Mouse (Mus musculus) cortical plate, adult 2 months (tissue): ENCODE measurements around the gene 1700007K13Rik.

Experiments used
- CTCF ChIP-seq: fragments of 200-500 bp; IDR thresholded peaks from 2 replicates; pipeline ENCODE4 v1.5.1; 2011; ENCODE audit warnings: mild to moderate bottlenecking, control low read depth, low read length; ENCODE audit not compliant: insufficient read depth; ENCODE audit errors: extremely low read depth
- POLR2A ChIP-seq: fragments of 200-500 bp; IDR thresholded peaks from 2 replicates; pipeline ENCODE4 v1.6.1; 2011; ENCODE audit warnings: mild to moderate bottlenecking, low read length, control low read depth; ENCODE audit not compliant: insufficient read depth; ENCODE audit errors: extremely low read depth

DNA sequence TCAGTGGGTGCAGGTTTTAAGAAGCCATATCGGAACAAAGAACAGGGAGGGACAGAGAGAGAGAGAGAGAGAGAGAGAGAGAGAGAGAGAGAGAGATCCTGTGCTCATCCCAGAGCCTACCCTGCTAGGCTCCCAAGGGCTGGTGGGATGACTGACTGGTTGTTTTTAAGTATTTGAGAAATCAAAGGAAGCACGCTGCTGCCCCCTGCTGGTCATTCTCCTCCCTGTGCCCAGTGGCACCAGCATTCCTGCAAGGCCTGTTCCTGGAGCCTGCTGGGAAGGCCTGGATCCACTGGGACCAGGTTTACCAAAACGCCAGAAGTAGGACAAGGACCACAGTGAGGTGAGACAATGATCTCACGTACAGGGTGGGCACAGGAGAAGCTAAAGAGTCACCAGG is 46.2 kb downstream of the 1700007K13Rik start:
- TF ChIP-seq CTCF = peak; percentile 87
- TF ChIP-seq POLR2A = no peak
